Mouse (Mus musculus) E14TG2a.4 (cell line): Measurements from ENCODE around the gene Gtf2h5.

Source experiments
- CTCF ChIP-seq: conservative IDR thresholded peaks from 2 replicates; pipeline ENCODE4 v1.5.1; 2014; ENCODE audit warnings: low read length
- NANOG ChIP-seq: IDR thresholded peaks from 2 replicates; pipeline ENCODE4 v1.6.1; 2014; ENCODE audit warnings: borderline replicate concordance, low read length, mixed read lengths
- POU5F1 ChIP-seq: IDR thresholded peaks from 2 replicates; pipeline ENCODE4 v1.6.1; 2014; ENCODE audit warnings: low read length, borderline replicate concordance

DNA sequence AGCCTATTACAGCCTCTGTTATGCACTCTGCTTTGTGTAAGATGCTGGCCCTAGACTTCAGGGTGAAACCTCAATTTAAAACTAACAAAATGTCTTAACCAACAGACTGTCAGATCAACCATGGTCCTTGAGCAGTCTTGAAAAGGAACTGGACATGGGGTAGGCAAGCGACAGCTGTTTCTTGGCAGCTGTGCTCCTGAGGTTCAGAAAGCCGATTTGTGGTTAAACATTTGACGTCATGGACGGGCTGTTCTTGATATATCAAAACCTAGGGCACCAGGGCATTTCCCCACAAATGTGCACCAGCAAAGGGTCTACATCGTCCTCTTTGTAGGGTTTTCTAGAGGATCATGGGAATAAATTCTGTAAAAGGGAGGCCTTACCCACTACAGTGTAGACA lies 16.1 kb upstream of the Gtf2h5 start:
- TF ChIP-seq CTCF (no peak), POU5F1 (no peak), NANOG (no peak)
